Mouse (Mus musculus) MEL (cell line): ENCODE measurements around the gene Ctsa.

Source experiments
- CHD1 ChIP-seq: IDR thresholded peaks from 2 replicates; pipeline ENCODE4 v1.6.1; 2012; ENCODE audit warnings: low read depth, mild to moderate bottlenecking, inconsistent platforms, low read length, improper control_type of control experiment
- CTCF ChIP-seq, 3 experiments: IDR thresholded peaks in 2 of 3; conservative IDR thresholded peaks in 1 of 3; 2 replicates each; pipeline ENCODE4 v1.5.1; 2011 to 2012; ENCODE audit warnings: low read length in 3 of 3, low read depth in 2 of 3, mild to moderate bottlenecking in 2 of 3, improper control_type of control experiment in 1 of 3, inconsistent platforms in 1 of 3, mixed read lengths in 1 of 3, moderate library complexity in 1 of 3; ENCODE audit not compliant: control insufficient read depth in 1 of 3, insufficient read depth in 1 of 3, poor library complexity in 1 of 3, severe bottlenecking in 1 of 3
- JUND ChIP-seq: IDR thresholded peaks from 2 replicates; pipeline ENCODE4 v1.6.1; 2011; ENCODE audit warnings: low read depth, mild to moderate bottlenecking, improper control_type of control experiment, low read length
- MAFK ChIP-seq: IDR thresholded peaks from 2 replicates; pipeline ENCODE4 v1.6.1; 2011; ENCODE audit warnings: low read depth, mild to moderate bottlenecking, low read length, improper control_type of control experiment, borderline replicate concordance
- MEF2A ChIP-seq: IDR thresholded peaks from 2 replicates; pipeline ENCODE4 v1.6.1; 2014; ENCODE audit warnings: low read depth, mild to moderate bottlenecking, inconsistent platforms, low read length, improper control_type of control experiment; ENCODE audit not compliant: poor library complexity, insufficient replicate concordance, severe bottlenecking; ENCODE audit errors: extremely low read depth
- MYB ChIP-seq: IDR thresholded peaks from 2 replicates; pipeline ENCODE4 v1.6.1; 2011; ENCODE audit warnings: mild to moderate bottlenecking, low read depth, low read length, improper control_type of control experiment
- POLR2A ChIP-seq, 2 experiments: IDR thresholded peaks; 2 replicates each; pipeline ENCODE4 v1.6.1; 2011 to 2012; ENCODE audit warnings: low read length in 2 of 2, mild to moderate bottlenecking in 2 of 2, control low read depth in 1 of 2, improper control_type of control experiment in 1 of 2, low read depth in 1 of 2, moderate library complexity in 1 of 2; ENCODE audit not compliant: control insufficient read depth in 1 of 2, insufficient read depth in 1 of 2, poor library complexity in 1 of 2
- TAL1 ChIP-seq: IDR thresholded peaks from 2 replicates; pipeline ENCODE4 v1.6.1; 2012; ENCODE audit warnings: mild to moderate bottlenecking, inconsistent platforms, low read length, moderate library complexity, mixed read lengths
- ZC3H11A ChIP-seq: IDR thresholded peaks from 2 replicates; pipeline ENCODE4 v1.6.1; 2012; ENCODE audit warnings: low read depth, mild to moderate bottlenecking, inconsistent platforms, low read length, improper control_type of control experiment
- ZNF384 ChIP-seq: IDR thresholded peaks from 2 replicates; pipeline ENCODE4 v1.6.1; 2012; ENCODE audit warnings: low read depth, mild to moderate bottlenecking, inconsistent platforms, low read length, improper control_type of control experiment

DNA sequence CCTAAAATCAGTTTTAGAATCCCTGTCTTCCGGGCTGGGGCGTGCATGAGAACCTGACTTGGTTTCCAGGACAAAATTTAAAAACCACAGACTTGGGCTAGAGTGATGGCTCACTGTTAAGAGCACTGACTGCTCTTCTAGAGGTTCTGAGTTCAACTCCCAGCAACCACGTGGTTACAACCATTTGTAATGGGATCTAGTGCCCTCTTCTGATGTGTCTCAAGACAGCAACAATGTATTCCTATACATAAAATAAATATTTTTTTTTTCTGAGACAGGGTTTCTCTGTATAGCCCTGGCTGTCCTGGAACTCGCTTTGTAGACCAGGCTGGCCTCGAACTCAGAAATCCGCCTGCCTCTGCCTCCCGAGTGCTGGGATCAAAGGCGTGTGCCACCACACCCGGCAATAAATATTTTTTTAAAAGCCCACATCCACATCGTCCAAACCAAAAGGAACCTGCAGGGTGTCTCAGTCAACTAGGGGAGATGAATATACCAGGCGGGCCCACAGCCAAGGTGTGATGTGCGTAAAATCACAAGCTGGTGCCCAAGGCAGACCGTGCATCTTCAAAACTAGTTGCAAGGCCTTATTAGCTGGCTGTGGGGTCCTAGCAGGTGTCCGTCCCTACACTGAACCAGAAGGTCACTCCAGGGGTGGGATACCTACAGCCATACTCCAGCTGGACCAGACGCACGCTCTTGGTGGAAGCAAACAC lies 483 bp upstream of the Ctsa start:
- TF ChIP-seq MYB = no peak
- TF ChIP-seq TAL1 = no peak
- no peak for TF ChIP-seq MEF2A
- peak in 1 of 3 experiments; percentile 16; a peak in 1 of 6 replicates for TF ChIP-seq CTCF (IDR thresholded peaks at IDR 0.05 in 2 of 3, conservative IDR thresholded peaks at IDR 0.05 in 1 of 3; ENCODE audit: control insufficient read depth in 1 of 3, insufficient read depth in 1 of 3, low read depth in 2 of 3, low read length in 3 of 3, poor library complexity in 1 of 3, severe bottlenecking in 1 of 3)
- TF ChIP-seq JUND = no peak
- no peak for TF ChIP-seq POLR2A (IDR thresholded peaks at IDR 0.05; ENCODE audit: control insufficient read depth in 1 of 2, insufficient read depth in 1 of 2, low read depth in 1 of 2, low read length in 2 of 2, poor library complexity in 1 of 2)
- no peak for TF ChIP-seq ZC3H11A
- TF ChIP-seq MAFK = no peak
- TF ChIP-seq CHD1 = no peak
- TF ChIP-seq ZNF384 = peak; percentile 58; the same call in 1 of the 2 replicates
